Mouse (Mus musculus) liver, embryonic 14.5 days (tissue): ENCODE data around the gene Ankrd63.

ENCODE experiments used
- CTCF ChIP-seq: IDR thresholded peaks from 2 replicates; pipeline ENCODE4 v1.5.1; 2016; ENCODE audit warnings: antibody characterized with exemption, low read depth, control low read depth
- EP300 ChIP-seq: IDR thresholded peaks from 2 replicates; pipeline ENCODE4 v1.6.1; 2016; ENCODE audit warnings: antibody characterized with exemption, low read depth

GRCm38 (mm10) chr2:118749341-118749884, 45.6 kb upstream of the Ankrd63 start:
- TF ChIP-seq CTCF (no peak), EP300 (no peak)
